Mouse (Mus musculus) heart, postnatal 0 days (tissue): ENCODE data around the gene Rgs16.

Experiments
- CTCF ChIP-seq: IDR thresholded peaks from 2 replicates; pipeline ENCODE4 v1.5.1; 2016; ENCODE audit warnings: antibody characterized with exemption, control low read depth, low read depth
- EP300 ChIP-seq: IDR thresholded peaks from 2 replicates; pipeline ENCODE4 v1.6.1; 2016; ENCODE audit warnings: antibody characterized with exemption, low read depth

DNA sequence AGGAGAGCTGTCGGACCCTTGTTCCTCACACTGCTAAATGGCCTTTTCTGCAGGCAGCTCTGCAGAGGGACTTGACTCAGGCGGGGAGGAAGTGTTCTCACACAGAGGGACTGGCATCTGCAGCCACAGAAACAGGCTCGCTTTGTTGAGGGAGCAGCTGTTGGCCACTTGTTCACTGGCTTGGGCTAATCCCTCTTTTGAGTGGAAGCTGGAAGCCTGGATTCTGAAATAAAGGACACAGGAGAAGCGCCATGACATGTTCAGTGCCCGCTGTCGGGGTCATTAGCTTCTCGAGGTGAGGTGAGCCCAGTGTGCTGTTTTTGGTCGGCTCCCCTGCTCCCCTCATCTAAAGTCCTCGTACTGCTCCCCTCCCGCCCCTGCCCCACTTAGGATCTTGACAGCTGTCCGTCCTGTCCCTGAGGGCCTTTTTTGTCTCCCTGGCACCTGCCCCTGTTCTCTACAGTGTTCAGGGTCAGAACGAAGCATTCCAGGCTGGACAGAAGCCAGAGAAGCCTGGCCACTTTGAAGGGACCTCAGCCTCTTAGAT, 36.6 kb upstream of the Rgs16 start:
- TF ChIP-seq CTCF (no peak), EP300 (no peak)
